Mouse (Mus musculus) small intestine, adult 2 months (tissue): ENCODE data around the gene Cdc16. TPM values are rescaled to one million over a fixed set of nuclear protein-coding genes. Genes with fewer than 3 reads are reported as not detected.

Source experiments
- H3K27ac ChIP-seq: fragments of 200-500 bp; 2 replicates; pipeline ENCODE4 v1.5.1; 2012; ENCODE audit warnings: low read depth, low read length, control low read depth, inconsistent platforms; ENCODE audit not compliant: insufficient read depth
- H3K27me3 ChIP-seq: fragments of 200-500 bp; 2 replicates; pipeline ENCODE4 v1.6.1; 2012; ENCODE audit warnings: mild to moderate bottlenecking, moderate library complexity, low read length, inconsistent platforms; ENCODE audit not compliant: control insufficient read depth, insufficient read depth
- H3K36me3 ChIP-seq: fragments of 200-500 bp; 2 replicates; pipeline ENCODE4 v1.6.1; 2012; ENCODE audit warnings: mild to moderate bottlenecking, low read length, control low read depth, inconsistent platforms; ENCODE audit not compliant: control insufficient read depth, insufficient read depth
- H3K4me1 ChIP-seq: fragments of 200-500 bp; 2 replicates; pipeline ENCODE4 v1.6.1; 2012; ENCODE audit warnings: low read length, inconsistent platforms, mixed read lengths; ENCODE audit not compliant: control insufficient read depth, insufficient read depth, insufficient read length
- H3K4me3 ChIP-seq: fragments of 200-500 bp; 2 replicates; pipeline ENCODE4 v1.5.1; 2012; ENCODE audit warnings: low read depth, mild to moderate bottlenecking, control low read depth, inconsistent platforms, low read length, moderate library complexity
- CTCF ChIP-seq: fragments of 200-500 bp; IDR thresholded peaks from 2 replicates; pipeline ENCODE4 v1.5.1; 2012; ENCODE audit warnings: low read depth, mild to moderate bottlenecking, control low read depth, inconsistent platforms, low read length, moderate library complexity, mixed read lengths; ENCODE audit not compliant: insufficient replicate concordance, insufficient read length; ENCODE audit errors: extremely low read depth
- POLR2A ChIP-seq: fragments of 200-500 bp; IDR thresholded peaks from 2 replicates; pipeline ENCODE4 v1.6.1; 2012; ENCODE audit warnings: low read depth, mild to moderate bottlenecking, control low read depth, inconsistent platforms, low read length, moderate library complexity
- WGBS: fragments of 180-500 bp; shearing (Covaris S2); methylation state at CpG from one replicate; pipeline ENCODE4 v1.1.7; 2018; 5-methylcytosine and 5-hydroxymethylcytosine counted together
- polyA plus RNA-seq: library from polyadenylated mRNA; depleted of rRNA; stranded (reverse); fragments of >200 nt; gene quantifications from 2 replicates; pipeline ENCODE4 v1.2.3, GENCODE M21; 2012; rRNA removed

The Cdc16 gene
- 10.4 and 17.5 TPM in 2 replicates for polyA plus RNA-seq

DNA sequence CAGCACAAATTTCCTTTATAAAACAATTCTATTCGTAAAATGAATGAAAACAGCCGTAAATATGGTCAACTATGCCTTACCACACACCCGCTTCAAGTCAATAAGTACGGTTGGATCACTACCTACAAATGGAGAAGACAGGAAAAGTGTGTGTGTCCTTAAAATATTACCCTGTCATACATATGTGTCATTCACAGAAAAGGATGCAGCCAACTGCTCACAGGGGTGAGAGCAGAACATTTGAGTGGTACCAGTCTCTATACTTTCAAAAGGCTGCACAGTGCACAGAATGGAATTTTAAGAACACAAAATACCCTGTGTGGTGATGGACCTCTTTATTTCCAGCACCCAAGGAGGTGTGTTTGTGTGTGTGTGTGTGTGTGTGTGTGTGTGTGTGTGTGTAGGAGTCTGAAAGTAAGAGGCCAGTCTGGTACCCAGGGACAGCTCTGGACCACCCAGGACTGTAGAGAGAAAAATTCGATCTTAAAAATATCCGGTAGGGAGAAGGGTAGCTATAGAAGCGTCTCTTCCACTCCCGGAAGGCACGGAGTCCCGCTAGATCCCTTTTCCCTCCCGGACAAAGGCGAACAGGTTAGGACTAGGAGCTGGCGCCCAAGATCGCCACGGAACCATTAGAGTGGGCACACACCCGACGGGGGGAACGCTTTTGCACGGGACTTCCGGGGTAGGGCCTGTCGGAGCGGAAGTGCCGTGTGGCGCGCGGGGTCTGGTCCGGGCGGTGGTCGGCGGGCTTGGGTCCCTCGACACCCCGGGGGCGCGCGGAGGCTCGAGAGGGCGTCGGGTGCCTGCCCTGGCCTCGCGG lies at the start of gene Cdc16:
Cdc16 (plus strand) TSS at position 695 of the 823 bp plus-strand sequence.
- H3K36me3 ChIP-seq = peaks cover 10% of the 10 kb centered on the region
- peak; percentile 49; the same call in 1 of the 2 replicates for TF ChIP-seq POLR2A
- TF ChIP-seq CTCF = no peak
- WGBS = 4% methylated on average over 40 of the region's 40 CpGs

DNA sequence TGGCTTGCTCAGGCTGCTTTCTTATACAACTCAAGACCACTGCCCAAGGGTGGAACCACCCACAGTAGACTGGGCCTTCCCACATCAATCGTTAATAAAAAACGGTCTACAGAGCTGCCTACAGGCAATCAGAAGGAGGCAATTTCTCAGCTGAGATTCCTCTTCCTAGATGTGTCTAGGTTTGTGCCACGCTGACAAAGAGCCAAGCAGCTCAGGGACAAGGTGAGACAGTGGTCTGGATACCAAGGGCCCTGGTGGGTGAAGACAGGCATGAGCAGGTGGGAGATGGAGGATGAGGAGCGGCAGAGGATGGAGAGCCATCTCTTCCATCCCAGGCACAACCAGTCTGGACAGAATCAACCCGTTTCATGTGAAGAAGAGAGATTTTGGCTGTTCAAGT lies 49.0 kb upstream of the Cdc16 start:
- Histone ChIP-seq H3K4me1 (no peaks in the 10 kb centered on the region), H3K27me3 (no peaks in the 10 kb centered on the region), H3K36me3 (no peaks in the 10 kb centered on the region), H3K27ac (no peak overlapping the region), H3K4me3 (no peak overlapping the region)
- 93% methylated on average over 5 of the region's 5 CpGs for WGBS
- TF ChIP-seq POLR2A = no peak
- TF ChIP-seq CTCF = no peak

More for the DNA sequence above, at the start of gene Cdc16:
- no peaks in the 10 kb centered on the region for H3K27me3 ChIP-seq
- peak within 1 kb of the TSS; percentile 60 for H3K27ac ChIP-seq
- H3K4me3 ChIP-seq = peak within 1 kb of the TSS; percentile 77
- H3K4me1 ChIP-seq = peaks cover 11% of the 10 kb centered on the region

DNA sequence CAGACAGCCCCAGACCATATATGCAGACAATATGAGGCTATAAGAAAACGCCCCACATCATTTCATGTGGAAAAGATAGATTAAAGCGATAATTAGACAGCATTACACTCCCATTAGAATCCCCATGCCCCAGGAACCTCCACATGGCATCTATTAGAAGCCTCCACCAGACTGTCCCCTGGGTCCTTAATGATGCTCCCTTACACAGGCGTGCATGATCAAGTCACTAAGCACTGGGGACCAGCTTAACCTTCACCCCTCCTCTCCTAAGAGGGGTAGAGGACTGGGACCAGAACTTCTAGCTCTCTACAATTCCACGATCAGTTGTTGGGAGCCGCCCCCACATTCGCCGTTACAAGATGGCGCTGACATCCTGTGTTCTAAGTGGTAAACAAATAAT lies 38.5 kb upstream of the Cdc16 start:
- 94% methylated on average over 8 of the region's 8 CpGs for WGBS
- no peak overlapping the region for H3K27ac ChIP-seq
- no peaks in the 10 kb centered on the region for H3K27me3 ChIP-seq
- H3K4me3 ChIP-seq = no peak overlapping the region
- TF ChIP-seq POLR2A (no peak), CTCF (no peak)
- H3K4me1 ChIP-seq = no peaks in the 10 kb centered on the region
- H3K36me3 ChIP-seq = no peaks in the 10 kb centered on the region

DNA sequence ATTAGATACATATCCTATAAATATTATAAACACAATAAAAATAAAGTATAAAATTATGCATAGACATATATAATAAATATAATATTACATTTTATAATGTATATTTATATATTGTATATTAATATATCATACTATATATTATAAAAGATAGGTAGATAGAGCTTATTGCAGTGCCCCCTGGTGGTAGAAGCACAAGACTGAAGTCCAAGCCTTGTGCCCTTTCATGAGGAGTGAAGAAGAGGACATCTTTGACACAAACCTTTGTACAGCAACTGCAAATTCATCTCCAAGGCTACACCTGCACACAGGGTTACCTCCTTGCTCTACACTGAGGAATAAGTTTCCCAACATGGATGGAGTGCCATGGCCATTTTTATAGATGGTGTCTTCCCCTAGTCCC lies 31.8 kb upstream of the Cdc16 start:
- no peak for TF ChIP-seq CTCF
- TF ChIP-seq POLR2A = no peak
- H3K36me3 ChIP-seq = no peaks in the 10 kb centered on the region

DNA sequence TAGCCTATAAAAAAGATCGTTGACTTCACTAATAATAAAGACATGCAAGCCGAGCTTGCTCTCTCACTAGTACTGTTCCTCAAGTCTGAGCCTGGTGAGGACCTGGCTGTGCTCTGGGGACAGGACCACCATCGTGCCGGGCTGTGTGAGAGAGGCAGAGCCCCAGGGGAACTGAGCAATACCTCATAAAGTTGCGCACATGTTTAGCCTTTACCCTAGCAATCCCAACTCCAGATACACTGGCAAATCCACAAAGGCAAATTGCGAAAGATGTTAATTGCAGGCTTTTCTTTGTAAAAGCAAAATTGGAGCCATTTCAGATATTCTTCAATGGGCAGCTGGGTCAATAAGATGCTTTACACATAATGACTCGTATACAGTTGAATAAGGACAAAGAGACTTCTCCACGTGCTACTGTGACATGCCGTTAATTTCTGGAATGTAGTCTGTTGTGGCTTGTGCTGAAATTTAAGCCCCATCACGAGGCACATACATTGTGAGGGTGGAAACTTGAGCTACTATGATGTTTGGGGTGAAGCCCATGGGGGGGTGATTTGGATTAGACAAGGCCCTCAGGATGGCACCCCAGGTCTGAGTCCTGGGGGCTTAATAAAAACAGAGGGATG lies 29.9 kb upstream of the Cdc16 start:
- WGBS = 58% methylated on average over 10 of the region's 10 CpGs
- Histone ChIP-seq H3K27me3 (no peaks in the 10 kb centered on the region), H3K36me3 (no peaks in the 10 kb centered on the region), H3K4me1 (no peaks in the 10 kb centered on the region), H3K27ac (no peak overlapping the region), H3K4me3 (no peak overlapping the region)
- TF ChIP-seq POLR2A = no peak
- no peak for TF ChIP-seq CTCF

More for the DNA sequence above, 31.8 kb upstream of the Cdc16 start:
- Histone ChIP-seq H3K27ac (no peak overlapping the region), H3K4me3 (no peak overlapping the region), H3K4me1 (no peaks in the 10 kb centered on the region), H3K27me3 (no peaks in the 10 kb centered on the region)

DNA sequence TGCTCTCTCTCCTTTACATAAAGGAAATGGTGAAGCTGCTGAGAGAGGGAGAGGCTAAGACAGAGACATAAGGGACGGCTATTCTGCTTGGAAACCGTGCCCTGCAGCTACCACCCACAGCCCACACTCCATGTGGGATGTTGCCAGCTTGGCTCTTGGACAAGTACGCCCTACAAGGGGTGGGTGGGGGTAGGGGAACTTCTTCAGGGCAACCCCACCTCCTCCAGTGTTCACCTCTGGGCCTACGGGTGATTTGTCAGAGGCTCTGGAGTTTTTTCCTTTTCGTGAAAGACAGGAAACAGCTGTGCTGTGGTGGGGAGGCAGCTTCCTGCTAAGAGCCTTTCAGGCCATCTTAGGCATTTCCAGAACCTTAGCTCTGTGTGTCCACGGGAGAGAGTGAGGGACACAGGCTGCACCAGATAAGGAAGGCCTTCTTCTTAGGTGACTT lies 17.1 kb upstream of the Cdc16 start:
- H3K36me3 ChIP-seq = no peaks in the 10 kb centered on the region
- H3K4me3 ChIP-seq = no peak overlapping the region
- WGBS = 42% methylated on average over 6 of the region's 6 CpGs
- no peak overlapping the region for H3K27ac ChIP-seq
- no peak for TF ChIP-seq CTCF
- no peak for TF ChIP-seq POLR2A
- H3K4me1 ChIP-seq = peaks cover 2% of the 10 kb centered on the region; the same call in 1 of the 2 replicates
- no peaks in the 10 kb centered on the region for H3K27me3 ChIP-seq
